9 mouse cellular contexts compared by ENCODE assay signal in genomic region chr16:34968181-34968580, GRCm38 (mm10).
"Had no signal": no experiment of that assay in that cellular context is flagged by ENCODE, and none has a peak within 500 bp of the region (broad histone marks: within the 10 kb centered on the region; RNA-seq: fewer than 3 reads in every experiment).

No protein-coding gene starts in this region.

- H3K9ac ChIP-seq: limb, embryonic 13.5 days; liver, embryonic 14.5 days; neural tube, embryonic 15.5 days; stomach, embryonic 15.5 days had no signal

- H3K4me2 ChIP-seq: limb, embryonic 13.5 days; midbrain, embryonic 11.5 days; neural tube, embryonic 15.5 days; stomach, embryonic 15.5 days had no signal

- H3K36me3 ChIP-seq: limb, embryonic 13.5 days; neural tube, embryonic 15.5 days; stomach, embryonic 15.5 days had no signal

- DNase-seq: thymus, adult 2 months; thymus, postnatal 25 days had no signal

- H3K27ac ChIP-seq: kidney, postnatal 0 days; limb, embryonic 13.5 days; liver, embryonic 14.5 days; neural tube, embryonic 15.5 days; stomach, embryonic 15.5 days had no signal

- H3K9me3 ChIP-seq: limb, embryonic 13.5 days; neural tube, embryonic 15.5 days; stomach, embryonic 15.5 days had no signal

- H3K27me3 ChIP-seq: neural tube, embryonic 15.5 days; stomach, embryonic 15.5 days had no signal

- H3K4me3 ChIP-seq: limb, embryonic 13.5 days; myocyte; neural tube, embryonic 15.5 days; stomach, embryonic 15.5 days had no signal
